Mouse (Mus musculus) brain, embryonic 18.5 days (tissue): ENCODE results near the gene Gm42906.

Experiments used
- DNase-seq: peaks from one replicate; pipeline ENCODE4 v3.0.0-alpha.2; 2012; ENCODE audit warnings: low read depth, low spot score

Gm42906 gene

GRCm38 (mm10) chr5:151233400-151234031, 194.4 kb downstream of the Gm42906 start, which contains the start of gene Stard13:
TSS of gene Stard13 (minus strand) at chr5:151233836.
- no peak for DNase-seq

- no peak for DNase-seq
Measured at GRCm38 (mm10) chr5:151232576-151233299, 195.2 kb downstream of the Gm42906 start.

DNA sequence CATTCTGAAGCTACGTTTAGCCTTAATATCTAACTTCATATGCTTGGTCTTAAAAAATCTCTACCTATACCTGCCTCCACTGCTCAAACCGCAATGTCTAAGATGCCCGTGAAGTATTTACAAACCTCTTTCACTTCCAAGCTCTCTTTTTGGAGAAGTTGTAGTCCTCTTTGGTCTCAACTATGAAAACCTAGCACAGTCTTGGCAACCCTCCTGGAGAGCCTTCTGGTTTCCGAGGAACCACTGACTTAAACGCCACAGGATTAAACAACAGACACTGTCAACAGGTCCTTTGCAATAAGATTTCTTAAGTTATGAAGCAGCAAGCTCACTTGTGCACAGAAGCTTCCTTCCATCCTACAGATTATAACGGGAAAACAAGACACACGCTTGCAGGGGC, 196.1 kb downstream of the Gm42906 start:
- no peak for DNase-seq

DNA sequence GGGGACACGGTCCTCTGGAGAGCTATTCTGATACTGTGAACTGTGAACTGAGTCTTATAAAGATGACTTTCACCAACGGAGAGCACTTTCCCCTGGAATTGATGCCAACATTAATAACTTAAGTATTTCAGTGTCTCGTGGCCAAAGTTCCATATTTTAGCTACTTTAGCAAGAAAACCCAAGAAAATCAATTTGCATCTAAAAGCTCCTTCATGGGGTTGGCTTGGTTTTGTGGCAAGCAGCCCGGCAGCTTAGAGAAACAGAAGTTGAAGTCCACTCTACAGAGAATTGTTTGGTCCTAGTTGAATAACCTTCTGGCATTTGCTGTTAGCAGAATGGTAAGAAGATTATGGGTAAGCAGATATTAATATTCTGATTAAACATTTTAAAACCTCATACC, 196.6 kb downstream of the Gm42906 start:
- DNase-seq: no peak

- no peak for DNase-seq
Measured at GRCm38 (mm10) chr5:151230427-151230826, 197.5 kb downstream of the Gm42906 start.

DNA sequence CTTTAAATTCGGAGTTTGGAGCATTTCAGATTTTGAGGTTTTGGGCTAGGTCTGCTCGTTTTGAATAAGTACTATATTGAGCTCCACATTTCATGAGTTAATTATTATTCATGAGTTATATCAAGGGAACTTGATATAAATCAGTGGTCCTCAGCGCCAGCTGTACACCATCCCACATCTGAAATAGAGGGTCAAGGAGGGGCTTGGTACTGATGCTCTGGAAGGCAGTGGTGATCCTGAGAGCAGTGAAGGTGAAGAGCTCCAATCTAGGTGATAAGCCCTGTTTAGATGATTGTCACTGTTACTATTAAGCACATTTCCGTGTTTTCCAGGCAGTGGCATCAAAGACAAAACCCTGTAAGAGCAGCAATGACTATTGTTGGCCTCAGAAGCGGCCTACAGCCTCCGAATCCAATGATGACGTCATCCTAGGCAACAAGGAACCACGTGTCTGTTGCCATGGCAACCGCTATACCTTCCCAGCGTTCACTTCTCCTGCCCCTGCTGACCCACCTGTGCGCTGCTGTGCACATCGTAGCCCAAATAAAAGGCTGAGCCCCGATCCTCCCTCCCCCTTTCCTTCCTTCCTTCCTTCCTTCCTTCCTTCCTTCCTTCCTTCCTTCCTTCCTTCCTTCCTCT, 199.5 kb downstream of the Gm42906 start:
- DNase-seq: no peak

DNA sequence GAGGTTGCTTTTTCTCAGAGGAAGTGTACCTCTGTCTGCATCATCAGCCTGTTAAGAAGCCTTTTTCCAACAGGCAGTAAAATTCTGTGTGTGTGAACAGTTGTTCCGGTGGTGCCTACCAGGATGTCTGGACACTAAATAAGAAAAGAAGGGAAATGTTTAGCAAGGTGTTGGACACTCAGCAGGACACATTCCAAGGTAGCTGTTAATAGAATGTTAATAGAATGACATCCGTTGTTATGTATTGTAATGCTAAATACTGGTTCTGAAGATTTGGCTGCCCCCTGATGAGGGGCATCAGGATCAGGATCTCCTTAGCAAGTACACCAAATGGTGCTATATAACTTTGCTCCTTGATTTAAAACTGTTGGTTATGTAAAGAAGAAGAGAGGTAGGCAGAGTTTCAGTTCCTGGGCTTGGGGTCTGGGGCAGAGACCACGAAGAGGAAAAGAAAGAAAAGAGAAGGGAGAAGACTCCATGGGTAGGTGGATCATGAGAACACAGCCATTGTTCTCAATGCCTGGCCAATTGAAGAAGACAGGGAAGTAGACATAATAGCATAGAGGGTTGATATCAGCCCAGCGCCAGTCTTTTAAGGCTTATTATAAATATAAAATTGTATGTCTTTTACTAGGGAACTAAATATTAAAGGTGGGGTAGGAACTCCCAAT, 204.1 kb downstream of the Gm42906 start:
- no peak for DNase-seq

DNA sequence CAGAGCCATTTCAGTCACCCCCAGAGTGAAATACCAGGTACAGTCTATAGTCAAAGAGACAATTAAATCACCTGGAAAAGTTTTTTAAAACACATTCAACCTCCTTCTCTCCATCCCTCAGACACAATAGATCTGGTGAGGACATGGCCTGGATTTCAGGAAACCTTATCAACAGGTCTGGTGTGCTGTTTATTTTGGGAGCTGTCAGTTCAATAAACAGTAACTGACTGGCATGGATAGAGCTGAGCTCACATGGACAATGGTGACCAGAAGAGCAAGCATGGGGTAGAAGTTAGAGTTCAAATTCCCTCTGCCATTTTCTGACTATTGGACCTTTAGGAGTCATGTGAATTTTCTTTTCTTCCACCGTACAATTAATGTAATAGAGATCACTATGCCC, 205.2 kb downstream of the Gm42906 start:
- DNase-seq: no peak

GRCm38 (mm10) chr5:151218689-151219115, 209.3 kb downstream of the Gm42906 start:
- no peak for DNase-seq

DNA sequence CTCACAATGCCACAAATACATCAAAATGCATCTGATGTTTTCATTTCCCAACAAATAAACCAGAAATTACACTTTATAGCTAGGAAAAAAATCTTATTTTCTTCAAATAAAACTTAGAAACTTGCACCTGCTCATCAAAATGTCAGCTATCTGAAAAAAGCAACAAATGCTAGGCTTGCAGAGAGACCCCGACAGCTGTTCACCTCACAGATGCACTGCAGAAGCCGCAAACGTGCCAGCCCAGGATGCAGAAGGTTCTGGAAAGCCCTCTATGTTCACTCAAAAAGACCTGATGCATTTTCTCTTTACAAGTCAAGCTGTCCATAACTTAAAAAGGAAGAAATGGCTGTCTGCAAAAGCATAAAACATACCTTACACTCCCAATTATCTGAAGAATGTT, 214.9 kb downstream of the Gm42906 start:
- DNase-seq: no peak

GRCm38 (mm10) chr5:151210869-151211268, 217.1 kb downstream of the Gm42906 start:
- DNase-seq: no peak

DNA sequence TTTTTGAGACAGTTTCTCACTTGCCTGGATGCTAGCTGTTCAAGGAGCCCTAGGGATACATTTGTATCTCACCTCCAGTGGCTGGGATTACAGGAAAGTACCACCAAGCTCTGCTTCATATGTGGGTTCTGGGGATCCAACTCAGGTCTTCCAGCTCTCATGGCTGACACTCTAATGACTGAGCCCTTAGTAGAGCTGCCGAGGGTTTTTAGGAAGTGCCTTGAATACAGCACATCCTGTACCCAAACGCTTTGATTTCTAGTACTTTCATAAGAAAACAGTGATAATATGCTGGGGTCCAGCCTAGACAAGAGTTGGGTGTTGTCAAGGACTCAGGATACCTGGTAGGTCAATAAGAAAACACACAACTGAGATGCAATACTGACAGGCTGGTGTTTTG, 217.9 kb downstream of the Gm42906 start:
- no peak for DNase-seq

- DNase-seq: no peak
Measured at GRCm38 (mm10) chr5:151205017-151205416, 222.9 kb downstream of the Gm42906 start.

GRCm38 (mm10) chr5:151202925-151203324, 225.0 kb downstream of the Gm42906 start:
- DNase-seq: no peak

DNA sequence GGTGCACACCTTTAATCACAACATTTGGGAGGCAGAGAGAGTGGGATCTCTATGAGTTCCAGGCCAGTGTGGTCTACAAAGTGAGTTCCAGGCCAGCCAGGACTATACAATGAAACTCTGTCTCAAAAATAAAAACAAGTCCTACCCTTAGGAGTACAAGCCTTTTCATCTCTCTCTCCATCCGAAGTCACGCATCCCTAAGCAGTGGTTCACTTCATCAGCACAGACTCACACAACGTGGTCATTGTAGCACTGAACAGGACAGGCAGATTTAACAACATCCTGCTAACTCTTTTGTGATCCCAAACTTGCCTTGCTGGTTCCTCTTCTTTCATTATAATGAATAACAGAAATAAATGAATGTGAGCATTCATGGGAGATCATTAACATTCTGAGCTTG, 226.7 kb downstream of the Gm42906 start:
- DNase-seq: no peak

GRCm38 (mm10) chr5:151199235-151199634, 228.7 kb downstream of the Gm42906 start:
- no peak for DNase-seq

DNA sequence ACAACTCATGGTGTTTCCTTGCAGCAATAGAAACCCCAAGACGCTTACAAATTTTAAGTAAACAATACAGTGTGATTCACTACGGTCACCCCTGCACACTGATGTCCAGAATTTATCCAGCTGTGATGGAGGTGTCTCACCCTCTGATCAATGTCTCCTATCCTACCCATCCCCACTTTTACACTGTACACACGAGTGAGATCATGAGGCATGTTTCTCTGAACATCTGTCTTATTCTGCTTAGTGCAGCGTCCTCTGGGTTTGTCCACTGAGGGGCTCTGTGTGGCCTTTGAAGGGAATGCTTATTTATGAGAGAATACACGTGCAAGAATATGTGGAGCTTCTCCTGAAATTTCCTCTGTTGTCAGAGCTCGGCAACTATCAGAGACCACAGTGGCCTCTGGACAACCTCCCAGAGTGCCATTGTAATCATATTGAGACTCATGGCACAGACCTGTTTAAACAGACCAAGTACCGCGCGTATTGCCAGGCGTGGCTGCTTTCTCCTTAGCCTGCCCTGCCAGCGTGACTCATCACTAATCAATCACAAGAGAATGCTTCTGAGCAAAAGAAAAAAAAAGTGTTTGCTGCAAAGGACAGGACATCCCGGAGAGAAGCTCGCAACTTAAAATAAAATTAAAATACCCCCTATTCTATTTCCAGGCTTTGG, 231.2 kb downstream of the Gm42906 start:
- DNase-seq: no peak

GRCm38 (mm10) chr5:151193885-151194520, 234.0 kb downstream of the Gm42906 start:
- DNase-seq: no peak

- DNase-seq: no peak
Measured at GRCm38 (mm10) chr5:151192266-151192665, 235.7 kb downstream of the Gm42906 start.

- no peak for DNase-seq
Measured at GRCm38 (mm10) chr5:151190764-151191163, 237.2 kb downstream of the Gm42906 start.

GRCm38 (mm10) chr5:151189789-151190378, 238.1 kb downstream of the Gm42906 start:
- DNase-seq: no peak
